Mouse (Mus musculus) adrenal gland, postnatal 4 days (tissue): Measurements from ENCODE around the gene Pfdn6. TPM values are rescaled to one million over a fixed set of nuclear protein-coding genes. Genes with fewer than 3 reads are reported as not detected.
"Not testable (repeated sequence)": the region's sequence is repeated elsewhere in the genome, so short reads cannot be mapped to it uniquely, and the experiment has no call there.

ENCODE experiments used
- DNase-seq, 2 experiments: peaks; one replicate each; pipeline ENCODE4 v3.0.0; 2021 to 2022; ENCODE audit warnings: low spot score in 2 of 2, mixed read lengths in 2 of 2
- long read RNA-seq, 2 experiments: library from polyadenylated mRNA; stranded (forward); transcript quantifications; one replicate each; pipeline ENCODE4 v2.0.0; 2021
- total RNA-seq, 2 experiments: library from RNA; stranded (reverse); gene quantifications; 2 replicates each; pipeline ENCODE4 v1.2.3; 2021

Gene Pfdn6
- 10 to 100 TPM; 96.5 to 98.1 TPM for total RNA-seq
- long read RNA-seq, experiment 1, transcript Pfdn6-201 (4 exons, 807 nt): major isoform, 30 of 38 reads
- long read RNA-seq, experiment 1, partial matches to known transcripts: 4 of 38 reads
- long read RNA-seq, experiment 1, other reads (novel, unspliced or antisense): 0 of 38 reads
- long read RNA-seq, experiment 2, transcript Pfdn6-201 (4 exons, 807 nt): major isoform, 25 of 30 reads
- long read RNA-seq, experiment 2, partial matches to known transcripts: 1 of 30 reads
- long read RNA-seq, experiment 2, other reads (novel, unspliced or antisense): 1 of 30 reads

- peak; percentile 62 to 69 for DNase-seq
Measured at GRCm38 (mm10) chr17:33940206-33940805, at the start of gene Pfdn6, which contains the start of gene Wdr46. Gene Pfdn6 (minus strand): TSS chr17:33940343. Gene Wdr46 (plus strand): TSS chr17:33940660.

- DNase-seq: not testable (repeated sequence)
Measured at GRCm38 (mm10) chr17:33982136-33982535, 42.0 kb upstream of the Pfdn6 start.

DNA sequence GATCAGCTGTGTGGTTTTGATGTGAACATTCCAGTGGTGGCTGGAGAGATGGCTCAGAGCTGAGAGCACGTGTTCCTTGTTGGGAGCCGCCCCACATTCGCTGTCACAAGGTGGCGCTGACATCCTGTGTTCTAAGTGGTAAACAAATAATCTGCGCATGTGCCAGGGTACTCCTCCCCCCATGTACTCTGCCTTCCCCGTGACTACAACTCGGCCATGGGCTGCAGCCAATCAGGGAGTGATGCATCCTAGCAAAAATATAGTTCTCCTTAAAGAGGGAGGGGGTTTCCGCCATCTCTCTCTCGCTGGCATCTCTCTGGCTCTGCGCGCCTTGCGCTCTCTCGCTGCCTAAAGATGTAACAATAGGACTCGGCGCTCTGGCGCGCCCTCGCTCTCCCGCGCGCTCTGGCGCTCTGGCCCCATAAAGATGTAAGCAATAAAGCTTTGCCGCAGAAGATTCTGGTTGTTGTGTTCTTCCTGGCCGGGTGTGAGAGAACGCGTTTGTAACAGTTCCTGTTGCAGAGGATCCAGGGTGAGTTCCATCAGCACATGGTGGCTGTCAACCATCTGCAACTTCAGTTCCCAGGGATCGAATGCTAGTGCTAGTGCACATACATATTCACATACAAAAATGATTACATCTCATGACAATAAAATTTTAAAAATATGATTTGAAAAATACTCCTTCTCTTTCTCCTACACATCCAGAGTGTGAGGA, 41.2 kb upstream of the Pfdn6 start:
- peak; percentile 40 to 72 for DNase-seq

DNA sequence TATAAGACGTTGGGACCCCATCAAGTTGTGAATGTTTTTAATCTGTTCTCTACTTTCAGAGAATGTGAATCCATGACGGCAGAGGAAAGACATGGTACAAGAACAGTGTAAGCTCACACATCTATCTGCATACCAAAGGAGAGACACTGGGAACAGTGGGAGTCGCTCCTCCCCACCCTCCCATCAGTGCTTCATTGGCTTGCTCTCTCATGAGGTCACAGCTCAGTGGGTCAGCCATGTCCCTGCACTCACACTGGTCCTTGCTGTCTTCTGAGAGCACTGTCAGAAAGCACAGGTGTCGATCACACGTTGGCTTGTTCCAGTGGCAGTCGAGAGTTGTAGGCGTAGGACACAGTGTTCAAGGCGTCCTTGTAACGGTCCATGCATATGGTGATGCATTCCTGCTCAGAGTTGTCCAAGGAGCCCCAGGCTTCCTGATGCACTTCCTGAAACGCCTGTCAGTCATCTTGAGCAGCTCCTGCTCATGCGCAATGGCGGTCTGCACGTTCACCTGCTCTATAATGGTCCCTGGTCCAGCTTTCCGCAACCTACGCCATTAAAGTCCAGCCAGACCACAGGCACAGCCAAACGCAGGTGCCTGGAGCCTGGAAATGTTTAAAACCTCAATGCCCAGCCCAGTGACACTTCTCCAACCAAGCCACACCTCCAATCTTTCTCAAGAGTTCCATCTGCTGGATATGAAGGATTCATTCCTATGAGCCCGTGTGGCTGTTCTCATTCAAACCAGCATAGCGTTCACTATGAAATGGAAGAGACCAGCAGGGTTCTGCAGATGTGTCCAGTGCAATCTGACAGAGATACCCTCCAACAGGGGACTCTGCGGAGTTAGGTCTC, 40.3 kb upstream of the Pfdn6 start:
- DNase-seq: no peak

GRCm38 (mm10) chr17:33979512-33980050, 39.4 kb upstream of the Pfdn6 start:
- no peak for DNase-seq

- DNase-seq: peak in 1 of 2 experiments; percentile 51
Measured at GRCm38 (mm10) chr17:33978631-33979031, 38.5 kb upstream of the Pfdn6 start.

DNA sequence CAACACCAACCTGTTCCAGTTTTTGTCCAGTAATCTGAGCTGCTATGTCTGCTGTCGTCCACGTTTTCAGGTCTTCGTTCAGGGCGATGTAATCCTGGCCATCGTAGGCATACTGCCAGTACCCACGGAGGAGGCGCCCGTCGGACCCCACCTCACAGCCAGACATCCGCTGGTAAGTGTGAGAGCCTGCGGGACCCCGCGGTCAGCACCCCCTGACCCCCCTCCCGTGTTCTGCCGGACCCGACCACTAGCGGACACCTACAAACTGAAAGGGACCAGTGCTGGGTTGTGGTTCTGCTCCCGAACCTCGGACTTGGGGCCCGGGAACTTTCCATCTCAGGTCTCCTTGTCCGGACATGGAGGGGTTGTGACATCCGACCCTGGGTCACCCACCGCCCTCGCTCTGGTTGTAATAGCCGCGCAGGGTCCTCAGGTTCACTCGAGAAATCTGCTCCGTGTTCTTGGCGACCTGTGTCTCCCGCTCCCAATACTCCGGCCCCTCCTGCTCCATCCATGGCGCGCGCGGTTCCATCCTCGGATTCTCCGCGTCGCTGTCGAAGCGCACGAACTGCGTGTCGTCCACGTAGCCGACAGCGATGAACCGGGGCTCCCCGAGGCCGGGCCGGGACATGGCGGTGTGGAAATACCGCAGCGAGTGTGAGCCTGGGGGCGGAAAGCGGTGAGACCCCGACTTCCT, 37.9 kb upstream of the Pfdn6 start:
- DNase-seq: no peak

- no peak for DNase-seq
Measured at GRCm38 (mm10) chr17:33973572-33973971, 33.4 kb upstream of the Pfdn6 start.

GRCm38 (mm10) chr17:33972691-33973090, 32.5 kb upstream of the Pfdn6 start:
- DNase-seq: no peak

DNA sequence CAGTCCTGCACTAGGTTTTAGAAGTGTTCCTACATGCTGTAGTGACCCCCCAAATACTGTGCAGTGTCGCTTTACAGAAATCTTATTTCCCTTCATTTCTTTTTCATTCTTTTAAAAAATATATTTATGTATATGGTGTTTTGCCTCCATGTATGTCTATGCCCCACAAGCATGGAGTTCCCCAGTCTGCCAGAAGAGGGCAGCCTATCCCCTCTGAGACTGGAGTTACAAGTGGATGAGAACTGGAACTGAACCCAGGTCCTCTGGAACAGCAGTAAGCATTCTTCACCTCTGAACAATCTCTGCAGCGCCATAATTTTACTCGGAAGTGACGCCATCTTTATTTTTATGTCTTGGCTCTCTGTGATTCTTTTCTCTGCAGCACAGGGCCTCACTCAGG, 29.3 kb upstream of the Pfdn6 start:
- DNase-seq: no peak

DNA sequence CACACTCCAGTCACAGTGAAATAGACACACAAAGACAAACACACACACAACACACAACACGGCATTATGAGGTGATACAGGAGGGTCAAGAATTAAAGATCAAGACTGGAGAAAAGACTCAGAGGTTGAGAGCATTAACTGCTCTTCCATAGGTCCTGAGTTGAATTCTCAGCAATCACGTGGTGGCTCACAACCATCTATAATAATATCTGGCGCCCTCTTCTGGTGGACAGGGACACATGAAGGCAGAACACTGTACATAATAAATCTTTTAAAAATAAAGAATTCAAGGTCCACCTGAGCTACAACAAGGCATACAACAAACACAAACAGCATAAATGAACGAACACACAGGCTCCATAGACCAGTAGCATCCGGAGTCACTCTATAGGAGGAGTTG, 28.8 kb upstream of the Pfdn6 start:
- no peak for DNase-seq

DNA sequence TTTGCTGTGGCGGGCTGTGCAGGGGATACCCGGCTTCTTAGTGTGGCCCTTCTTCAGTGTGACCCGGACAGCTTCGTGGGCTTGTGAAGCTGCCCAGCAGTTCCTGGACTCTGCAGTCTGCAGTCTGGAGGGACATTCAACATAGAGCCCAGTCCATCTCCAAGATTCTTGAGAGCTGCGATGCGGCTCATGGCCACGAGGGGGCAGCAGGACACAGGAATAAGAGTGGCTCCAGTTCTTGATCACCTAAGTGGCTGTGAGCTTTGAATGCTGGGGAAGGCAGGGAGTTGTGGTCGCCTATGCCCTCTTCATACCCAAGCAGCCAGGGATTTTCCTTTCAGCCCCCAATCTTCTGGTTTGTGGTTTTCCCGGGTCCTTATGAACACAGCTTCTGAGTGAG, 28.3 kb upstream of the Pfdn6 start:
- peak in 1 of 2 experiments; percentile 66 for DNase-seq

DNA sequence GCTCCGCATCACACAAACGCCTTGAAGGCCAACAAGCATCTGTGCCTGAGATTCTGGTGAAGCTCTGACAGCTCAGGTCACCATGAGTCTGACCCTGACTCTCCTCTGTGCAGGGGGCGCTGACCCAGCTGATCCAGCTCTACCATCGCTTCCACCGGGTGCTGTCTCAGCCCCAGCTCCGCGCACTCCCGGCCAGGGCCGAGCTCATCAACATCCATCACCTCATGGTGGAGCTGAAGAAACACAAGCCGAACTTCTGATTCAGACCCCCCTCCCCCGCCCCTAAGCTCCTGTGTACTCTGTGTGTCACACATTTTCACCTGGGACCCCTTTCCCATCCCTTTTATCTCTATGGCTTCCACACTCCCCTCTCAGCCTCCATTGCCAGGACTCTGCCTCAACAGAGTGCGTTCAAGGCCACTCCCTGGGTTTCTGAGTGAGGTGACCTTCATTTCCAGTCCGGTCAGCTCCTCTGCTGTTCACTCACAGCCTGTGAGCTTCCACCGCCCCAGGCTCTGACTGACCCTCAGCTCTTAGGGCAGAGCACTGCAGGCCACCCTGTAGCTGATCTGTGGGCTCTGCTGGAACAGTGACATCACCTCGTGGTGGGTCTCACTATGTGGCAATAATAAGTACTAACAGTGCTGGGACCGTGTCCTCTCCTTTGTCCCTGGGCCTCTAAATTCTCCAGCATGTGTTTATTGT, 25.9 kb upstream of the Pfdn6 start:
- no peak for DNase-seq

DNA sequence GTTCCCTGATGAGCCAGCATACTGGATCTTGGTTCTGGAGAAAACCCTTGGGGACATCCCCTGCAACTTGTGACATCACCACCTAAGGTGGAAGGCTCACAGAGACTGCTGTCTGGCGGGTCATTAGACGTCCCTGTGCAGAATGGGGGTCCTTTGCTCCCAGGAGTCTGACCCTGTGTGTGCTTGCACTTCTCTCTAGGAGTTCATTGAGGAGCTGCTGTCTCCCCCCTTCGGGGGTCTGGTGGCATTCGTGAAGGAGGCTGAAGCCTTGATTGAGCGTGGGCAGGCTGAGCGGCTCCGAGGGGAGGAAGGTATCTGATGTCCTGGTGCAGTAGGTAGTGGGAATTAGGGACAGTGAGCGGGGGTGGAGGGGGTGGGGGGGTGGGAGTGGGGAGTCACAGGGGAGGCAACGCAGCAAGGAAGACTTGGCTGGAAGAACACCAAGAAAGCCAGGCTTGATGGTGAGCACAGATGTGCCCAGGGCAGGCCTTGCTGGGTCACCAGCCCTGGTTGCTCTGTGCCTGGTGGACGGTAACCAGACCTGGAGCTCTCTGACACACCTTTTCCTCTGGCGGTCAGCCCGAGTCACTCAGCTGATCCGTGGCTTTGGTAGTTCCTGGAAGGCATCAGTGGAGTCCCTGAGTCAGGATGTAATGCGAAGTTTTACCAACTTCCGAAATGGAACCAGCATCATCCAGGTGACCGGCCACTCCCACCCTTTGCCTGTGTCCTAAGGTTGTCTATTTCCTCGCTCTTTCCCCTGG, 25.1 kb upstream of the Pfdn6 start:
- DNase-seq: no peak

DNA sequence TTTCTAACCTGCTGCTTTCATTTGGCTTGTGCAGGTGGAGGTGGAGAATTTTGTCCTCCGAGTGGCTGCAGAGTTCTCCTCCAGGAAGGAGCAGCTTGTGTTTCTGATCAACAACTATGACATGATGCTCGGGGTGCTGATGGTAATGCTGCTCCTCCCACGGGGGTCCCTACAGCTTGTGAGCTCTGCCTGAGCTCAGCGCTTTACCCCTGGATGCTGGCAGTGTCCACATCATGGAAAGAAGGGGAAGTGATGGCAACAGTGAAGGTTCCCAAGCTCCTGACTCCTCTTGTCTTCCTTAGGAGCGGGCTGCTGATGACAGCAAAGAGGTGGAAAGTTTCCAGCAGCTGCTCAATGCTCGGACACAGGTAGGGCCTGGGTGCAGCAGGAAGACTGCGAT, 22.7 kb upstream of the Pfdn6 start:
- no peak for DNase-seq

GRCm38 (mm10) chr17:33959948-33960347, 19.8 kb upstream of the Pfdn6 start:
- DNase-seq: no peak

- no peak for DNase-seq
Measured at GRCm38 (mm10) chr17:33959135-33959534, 19.0 kb upstream of the Pfdn6 start.

DNA sequence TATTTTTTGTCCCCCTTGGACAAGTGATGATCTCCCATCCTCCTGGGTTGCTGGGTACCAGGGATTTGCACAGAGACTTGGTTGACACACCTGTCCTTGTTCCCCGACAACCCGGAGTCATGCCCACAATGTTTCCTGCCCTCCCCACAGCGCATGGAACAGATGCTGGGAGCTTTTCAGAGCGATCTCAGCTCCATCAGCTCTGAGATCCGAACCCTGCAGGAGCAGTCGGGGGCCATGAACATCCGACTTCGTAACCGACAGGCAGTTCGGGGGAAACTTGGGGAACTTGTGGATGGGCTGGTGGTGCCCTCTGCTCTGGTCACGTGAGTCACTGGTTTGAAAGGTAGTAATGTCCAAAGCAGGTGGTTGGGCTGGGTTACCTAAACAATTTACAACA, 18.3 kb upstream of the Pfdn6 start:
- DNase-seq: no peak

DNA sequence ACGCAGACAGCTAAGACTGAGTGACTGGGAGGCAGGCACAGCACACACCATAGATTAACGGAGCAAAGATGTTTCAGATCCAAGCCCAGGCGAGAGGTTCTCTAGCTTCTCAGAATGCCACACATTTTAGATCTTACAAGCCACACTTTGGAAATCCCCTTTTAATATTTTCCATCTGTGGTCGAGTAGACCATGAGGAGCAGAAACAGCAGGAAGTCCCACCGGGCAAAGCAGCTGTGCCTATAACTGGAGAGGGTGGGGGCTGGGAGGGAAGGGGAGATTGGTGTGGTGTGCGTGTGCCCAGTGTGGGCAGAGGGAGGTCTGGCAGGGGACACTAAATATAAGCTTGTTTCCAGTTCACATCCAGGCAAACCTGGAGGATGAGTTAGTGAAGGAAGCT, 17.4 kb upstream of the Pfdn6 start:
- DNase-seq: no peak
